In genomic region chr14:23131736-23132519, GRCm38 (mm10) we compare ENCODE assay signal across 15 mouse cellular contexts.
DNase-seq lines count a peak whose midpoint lies in the region; ATAC-seq and TF ChIP-seq lines count a peak whose summit lies in the region.
"Had no signal": no experiment of that assay in that cellular context is flagged by ENCODE, and none has a peak within 500 bp of the region (broad histone marks: within the 10 kb centered on the region; RNA-seq: fewer than 3 reads in every experiment).

No protein-coding gene starts in this region.

- H3K27me3 ChIP-seq in embryonic facial prominence, embryonic 14.5 days (replicated peaks; ENCODE audit: control insufficient read depth, insufficient read depth, low read length), result no peaks in the 10 kb centered on the region
- H3K27me3 ChIP-seq in embryonic facial prominence, embryonic 10.5 days (replicated peaks; ENCODE audit: low read depth, poor library complexity, severe bottlenecking), result no peaks in the 10 kb centered on the region
- H3K27me3 ChIP-seq in forebrain, postnatal 0 days (ENCODE audit: insufficient read depth, low read length), result no peaks in the 10 kb centered on the region
- H3K27me3 ChIP-seq: CH12.LX; embryonic facial prominence, embryonic 13.5 days; heart, embryonic 13.5 days had no signal

- no peak overlapping the region for H3K9ac ChIP-seq in embryonic facial prominence, embryonic 14.5 days (ENCODE audit: low read depth, low read length)
- H3K9ac ChIP-seq in forebrain, postnatal 0 days, result no peak overlapping the region
- H3K9ac ChIP-seq: embryonic facial prominence, embryonic 13.5 days; heart, embryonic 13.5 days had no signal

- no peak for TF ChIP-seq CTCF in forebrain, postnatal 0 days (IDR thresholded peaks at IDR 0.05; ENCODE audit: low read depth)

- H3K27ac ChIP-seq in embryonic facial prominence, embryonic 14.5 days (replicated peaks; ENCODE audit: low read depth, low read length), result no peak overlapping the region
- no peak overlapping the region for H3K27ac ChIP-seq in embryonic facial prominence, embryonic 10.5 days (replicated peaks)
- H3K27ac ChIP-seq in forebrain, postnatal 0 days (ENCODE audit: low read depth, low read length), result no peak overlapping the region
- H3K27ac ChIP-seq: embryonic facial prominence, embryonic 13.5 days; heart, embryonic 13.5 days; midbrain, embryonic 10.5 days had no signal

- no peaks in the 10 kb centered on the region for H3K36me3 ChIP-seq in embryonic facial prominence, embryonic 14.5 days (ENCODE audit: control insufficient read depth, insufficient read depth, low read length)
- no peaks in the 10 kb centered on the region for H3K36me3 ChIP-seq in embryonic facial prominence, embryonic 10.5 days (replicated peaks)
- H3K36me3 ChIP-seq in forebrain, postnatal 0 days (ENCODE audit: insufficient read depth), result no peaks in the 10 kb centered on the region
- H3K36me3 ChIP-seq: embryonic facial prominence, embryonic 13.5 days; heart, embryonic 13.5 days; midbrain, embryonic 10.5 days had no signal

- no peak overlapping the region for H3K4me3 ChIP-seq in embryonic facial prominence, embryonic 14.5 days (ENCODE audit: low read depth, low read length)
- no peak overlapping the region for H3K4me3 ChIP-seq in embryonic facial prominence, embryonic 10.5 days
- no peak overlapping the region for H3K4me3 ChIP-seq in forebrain, postnatal 0 days (ENCODE audit: low read depth, low read length)
- H3K4me3 ChIP-seq: embryonic facial prominence, embryonic 13.5 days; heart, embryonic 13.5 days; midbrain, embryonic 10.5 days had no signal

- no peaks in the 10 kb centered on the region for H3K4me1 ChIP-seq in embryonic facial prominence, embryonic 14.5 days (ENCODE audit: control insufficient read depth, insufficient read depth, low read length)
- H3K4me1 ChIP-seq in embryonic facial prominence, embryonic 10.5 days, result no peaks in the 10 kb centered on the region
- H3K4me1 ChIP-seq in forebrain, postnatal 0 days (ENCODE audit: insufficient read depth), result no peaks in the 10 kb centered on the region
- H3K4me1 ChIP-seq: embryonic facial prominence, embryonic 13.5 days; heart, embryonic 13.5 days; midbrain, embryonic 10.5 days had no signal

- DNase-seq in embryonic facial prominence, embryonic 14.5 days (ENCODE audit: low spot score), result peak; percentile 34
- no peak for DNase-seq in embryonic facial prominence, embryonic 10.5 days (ENCODE audit: low spot score)
- DNase-seq in NIH3T3 (ENCODE audit: low read depth), result peak; percentile 64
- peak; percentile 42 for DNase-seq in kidney, postnatal 10 days
- peak; percentile 75 for DNase-seq in lung, postnatal 10 days
- no peak for DNase-seq in MN1 (ENCODE audit: low spot score)
- no peak for DNase-seq in right cerebral cortex, postnatal 36 days (ENCODE audit: low spot score in 2 of 2)
- DNase-seq in forebrain, postnatal 0 days, result no peak
- DNase-seq: adrenal gland, adult 8-10 months; cerebellum, postnatal 14 days had no signal

- no peak overlapping the region for H3K4me2 ChIP-seq in embryonic facial prominence, embryonic 14.5 days (ENCODE audit: low read depth, low read length)
- no peak overlapping the region for H3K4me2 ChIP-seq in forebrain, postnatal 0 days (ENCODE audit: low read depth)
- H3K4me2 ChIP-seq: embryonic facial prominence, embryonic 13.5 days; heart, embryonic 13.5 days had no signal

- no peak for ATAC-seq in embryonic facial prominence, embryonic 14.5 days (ENCODE audit: low read depth)
- ATAC-seq in forebrain, postnatal 0 days, result no peak
- ATAC-seq: forebrain, embryonic 14.5 days had no signal

- 75% methylated on average over 7 of the region's 7 CpGs for WGBS in embryonic facial prominence, embryonic 14.5 days
- WGBS in embryonic facial prominence, embryonic 10.5 days, result 82% methylated on average over 7 of the region's 7 CpGs
- WGBS in forebrain, postnatal 0 days, result 78% methylated on average over 7 of the region's 7 CpGs

- H3K9me3 ChIP-seq in embryonic facial prominence, embryonic 14.5 days (ENCODE audit: control insufficient read depth, low read length), result no peaks in the 10 kb centered on the region
- no peaks in the 10 kb centered on the region for H3K9me3 ChIP-seq in embryonic facial prominence, embryonic 10.5 days
- H3K9me3 ChIP-seq in forebrain, postnatal 0 days (ENCODE audit: low read length), result no peaks in the 10 kb centered on the region
- H3K9me3 ChIP-seq: embryonic facial prominence, embryonic 13.5 days; heart, embryonic 13.5 days; midbrain, embryonic 10.5 days had no signal

Comparison
In these comparisons a context has a peak if more than half of its experiments do, and no peak if none do; other contexts are left out.
1. DNase-seq: peak in embryonic facial prominence, embryonic 14.5 days (single experiment), NIH3T3 (single experiment), kidney, postnatal 10 days (single experiment) and lung, postnatal 10 days (single experiment); none in embryonic facial prominence, embryonic 10.5 days (single experiment), MN1 (single experiment), right cerebral cortex, postnatal 36 days (0 of 2) and forebrain, postnatal 0 days (single experiment).